In genomic region chr17:43458598-43458997, GRCm38 (mm10) we compare ENCODE assay signal across 8 mouse cellular contexts. TPM values are rescaled to one million over a fixed set of nuclear protein-coding genes. Genes with fewer than 3 reads are reported as not detected.
DNase-seq lines count a peak whose midpoint lies in the region; ATAC-seq and TF ChIP-seq lines count a peak whose summit lies in the region.

No protein-coding gene starts in this region.

- no peak overlapping the region for H3K4me2 ChIP-seq in kidney, postnatal 0 days (ENCODE audit: low read length)
- no peak overlapping the region for H3K4me2 ChIP-seq in liver, embryonic 13.5 days

- no peak overlapping the region for H3K27ac ChIP-seq in embryonic facial prominence, embryonic 10.5 days (replicated peaks)
- H3K27ac ChIP-seq in kidney, postnatal 0 days, result no peak overlapping the region
- no peak overlapping the region for H3K27ac ChIP-seq in liver, embryonic 13.5 days

- DNase-seq in 416B (ENCODE audit: low read depth), result peak; percentile 69
- peak; percentile 83 for DNase-seq in adrenal gland, postnatal 10 days
- peak; percentile 77 for DNase-seq in embryonic facial prominence, embryonic 10.5 days (ENCODE audit: low spot score)
- peak; percentile 74 to 91 for DNase-seq in heart, adult 18-20 months
- peak; percentile 94 for DNase-seq in kidney, postnatal 0 days (ENCODE audit: low spot score)
- peak; percentile 29 for DNase-seq in liver, embryonic 13.5 days
- DNase-seq in ovary, postnatal 10 days (ENCODE audit: low spot score), result peak; percentile 38
- DNase-seq in thymus, postnatal 10 days (ENCODE audit: low spot score in 2 of 2), result peak; percentile 32 to 69

- H3K27me3 ChIP-seq in embryonic facial prominence, embryonic 10.5 days (replicated peaks; ENCODE audit: low read depth, poor library complexity, severe bottlenecking), result no peaks in the 10 kb centered on the region
- H3K27me3 ChIP-seq in kidney, postnatal 0 days (ENCODE audit: insufficient read depth, low read length), result no peaks in the 10 kb centered on the region
- H3K27me3 ChIP-seq in liver, embryonic 13.5 days, result no peaks in the 10 kb centered on the region

- TF ChIP-seq CTCF in kidney, postnatal 0 days (IDR thresholded peaks at IDR 0.05; ENCODE audit: low read depth), result peak; percentile 89

- no peaks in the 10 kb centered on the region for H3K9me3 ChIP-seq in embryonic facial prominence, embryonic 10.5 days
- H3K9me3 ChIP-seq in kidney, postnatal 0 days (replicated peaks; ENCODE audit: low read length), result no peaks in the 10 kb centered on the region
- H3K9me3 ChIP-seq in liver, embryonic 13.5 days (replicated peaks), result no peaks in the 10 kb centered on the region

- H3K4me3 ChIP-seq in embryonic facial prominence, embryonic 10.5 days, result no peak overlapping the region
- H3K4me3 ChIP-seq in kidney, postnatal 0 days (replicated peaks; ENCODE audit: low read depth, low read length), result no peak overlapping the region
- no peak overlapping the region for H3K4me3 ChIP-seq in liver, embryonic 13.5 days (replicated peaks)

- peak; percentile 52; the same call in 1 of the 2 replicates for ATAC-seq in kidney, postnatal 0 days (replicated peaks; ENCODE audit: low FRiP score, low read depth)
- ATAC-seq in liver, embryonic 13.5 days (ENCODE audit: low read depth), result no peak

- no peaks in the 10 kb centered on the region for H3K36me3 ChIP-seq in embryonic facial prominence, embryonic 10.5 days (replicated peaks)
- H3K36me3 ChIP-seq in kidney, postnatal 0 days (ENCODE audit: insufficient read depth, low read length), result no peaks in the 10 kb centered on the region
- H3K36me3 ChIP-seq in liver, embryonic 13.5 days, result no peaks in the 10 kb centered on the region

- no peak overlapping the region for H3K9ac ChIP-seq in kidney, postnatal 0 days (ENCODE audit: low read depth, low read length)
- no peak overlapping the region for H3K9ac ChIP-seq in liver, embryonic 13.5 days

- WGBS in embryonic facial prominence, embryonic 10.5 days, result 17% methylated on average over 9 of the region's 9 CpGs
- WGBS in kidney, postnatal 0 days, result 13% methylated on average over 9 of the region's 9 CpGs
- 13% methylated on average over 9 of the region's 9 CpGs for WGBS in liver, embryonic 13.5 days (ENCODE audit: insufficient replicate concordance)

- H3K4me1 ChIP-seq in embryonic facial prominence, embryonic 10.5 days, result peaks cover 12% of the 10 kb centered on the region
- no peaks in the 10 kb centered on the region; the same call in 1 of the 2 replicates for H3K4me1 ChIP-seq in kidney, postnatal 0 days (replicated peaks; ENCODE audit: insufficient read depth, low read length)
- H3K4me1 ChIP-seq in liver, embryonic 13.5 days (replicated peaks), result no peaks in the 10 kb centered on the region

RNA-seq across cellular contexts. Expression of gene Mep1a, which starts 44.0 kb away (rescaled TPM):
- total RNA-seq in adrenal gland, postnatal 10 days (2021), result under 1 TPM in 1 of 2 experiments, not detected in 1; 0.33 TPM
- not detected in 2 replicates for polyA plus RNA-seq in embryonic facial prominence, embryonic 10.5 days (2016; fragmentation: Nextera tagmentation; extraction: Ambion mirVana)
- not detected for total RNA-seq in heart, adult 18-20 months (2021)
- 126 and 133 TPM in 2 replicates for polyA plus RNA-seq in kidney, postnatal 0 days (2015; fragmentation: Nextera tagmentation; extraction: Ambion mirVana)
- polyA plus RNA-seq in liver, embryonic 13.5 days (2015; fragmentation: Nextera tagmentation; extraction: Ambion mirVana), result not detected in 2 replicates

Comparison
In these comparisons a context has a peak if more than half of its experiments do, and no peak if none do; other contexts are left out.
1. DNase-seq: peak in every context shown above with its lines; median percentile 94 in kidney, postnatal 0 days; 83 in adrenal gland, postnatal 10 days; 82 in heart, adult 18-20 months; 77 in embryonic facial prominence, embryonic 10.5 days; 69 in 416B; 50 in thymus, postnatal 10 days; 38 in ovary, postnatal 10 days; 29 in liver, embryonic 13.5 days.
2. RNA of gene Mep1a, which starts 44.0 kb away (polyA plus RNA-seq): 126 to 133 TPM in kidney, postnatal 0 days; not detected in liver, embryonic 13.5 days and not detected in embryonic facial prominence, embryonic 10.5 days; every median in the first group is over 100 times any median in the second.